Mouse (Mus musculus) neutrophil, adult 59 days (primary cell): ENCODE measurements around the gene Myl9. TPM values are rescaled to one million over a fixed set of nuclear protein-coding genes. Genes with fewer than 3 reads are reported as not detected.

Source experiments
- total RNA-seq, 2 experiments: library from RNA; stranded (reverse); gene quantifications; 1 replicate in 1 of 2; 2 replicates in 1 of 2; pipeline ENCODE4 v1.2.4; 2023

Gene Myl9
- total RNA-seq = 1 to 10 TPM; 1.1 to 1.4 TPM

GRCm38 (mm10) chr2:156774738-156775454 lies at the start of gene Myl9:
TSS of gene Myl9 (plus strand) at chr2:156775420.

Other genes starting within 250 kb of the Myl9 start
- 10 to 100 TPM; 13.3 to 17.0 TPM for gene Aar2, start 227.8 kb upstream of the Myl9 start, total RNA-seq
- 10 to 100 TPM; 78.5 to 89.7 TPM for gene Dlgap4, start 161.7 kb upstream of the Myl9 start, total RNA-seq
- 10 to 100 TPM; 10.9 to 19.3 TPM for gene Tgif2, start 64.6 kb downstream of the Myl9 start, total RNA-seq
- 1 to 10 TPM; 4.9 to 6.1 TPM for gene 4930518I15Rik, start 82.5 kb downstream of the Myl9 start, total RNA-seq
- gene Rab5if, start 87.7 kb downstream of the Myl9 start, total RNA-seq = 100 to 1,000 TPM; 309 to 329 TPM
- under 1 TPM; 0.18 to 0.51 TPM for gene Sla2, start 111.8 kb downstream of the Myl9 start, total RNA-seq
- 10 to 100 TPM; 11.6 to 15.5 TPM for gene Ndrg3, start 216.6 kb downstream of the Myl9 start, total RNA-seq
- 10 to 100 TPM; 25.5 to 27.4 TPM for gene Dsn1, start 231.7 kb downstream of the Myl9 start, total RNA-seq